Mouse (Mus musculus): Measurements from ENCODE around the gene Rasl12.

GRCm38 (mm10) chr9:65391613-65391964 lies 6.7 kb upstream of the Rasl12 start, which contains the start of gene Kbtbd13:
- no peak for TF ChIP-seq SIN3A (IDR thresholded peaks at IDR 0.05; ENCODE audit: low read length)
- TF ChIP-seq E2F4 (IDR thresholded peaks at IDR 0.05; ENCODE audit: insufficient replicate concordance, low read depth, low read length): no peak
- TF ChIP-seq CTCF (conservative IDR thresholded peaks at IDR 0.05 in 1 of 2, IDR thresholded peaks at IDR 0.05 in 1 of 2; ENCODE audit: low read depth in 2 of 2, low read length in 2 of 2): no peak
- TF ChIP-seq MAFK (IDR thresholded peaks at IDR 0.05; ENCODE audit: insufficient replicate concordance, low read length): no peak
- TF ChIP-seq SMC3 (IDR thresholded peaks at IDR 0.05; ENCODE audit: low read depth, low read length): no peak
- TF ChIP-seq POLR2A (IDR thresholded peaks at IDR 0.05; ENCODE audit: low read depth, low read length): no peak
- TF ChIP-seq POLR2AphosphoS2 (IDR thresholded peaks at IDR 0.05; ENCODE audit: low read depth, low read length): no peak
- TF ChIP-seq EP300 (IDR thresholded peaks at IDR 0.05; ENCODE audit: low read length): no peak

All from CH12.LX (cell line).